Mouse (Mus musculus) liver, adult 2 months (tissue): ENCODE data around the gene Lrrc10b. TPM values are rescaled to one million over a fixed set of nuclear protein-coding genes. Genes with fewer than 3 reads are reported as not detected.

Experiments
- DNase-seq: peaks from one replicate; pipeline ENCODE4 v3.0.0-alpha.2; 2011; ENCODE audit warnings: low read depth, low spot score; ENCODE audit errors: extremely low read depth
- H3K27ac ChIP-seq: fragments of 200-500 bp; replicated peaks from 2 replicates; pipeline ENCODE4 v1.5.1; 2012; ENCODE audit warnings: low read depth, mild to moderate bottlenecking, control low read depth, inconsistent platforms, low read length; ENCODE audit not compliant: insufficient read depth
- H3K27me3 ChIP-seq: fragments of 200-500 bp; 2 replicates; pipeline ENCODE4 v1.6.1; 2012; ENCODE audit warnings: mild to moderate bottlenecking, moderate library complexity, low read length, inconsistent platforms; ENCODE audit not compliant: control insufficient read depth, insufficient read depth
- H3K36me3 ChIP-seq: fragments of 200-500 bp; 2 replicates; pipeline ENCODE4 v1.6.1; 2012; ENCODE audit warnings: low read length, inconsistent platforms; ENCODE audit not compliant: control insufficient read depth, insufficient read depth
- H3K4me1 ChIP-seq: fragments of 200-500 bp; 2 replicates; pipeline ENCODE4 v1.6.1; 2011; ENCODE audit warnings: low read length; ENCODE audit not compliant: control insufficient read depth, insufficient read depth
- H3K4me3 ChIP-seq: fragments of 200-500 bp; 2 replicates; pipeline ENCODE4 v1.5.1; 2011; ENCODE audit warnings: low read depth, mild to moderate bottlenecking, control low read depth, low read length, moderate library complexity; ENCODE audit not compliant: insufficient read depth
- H3K79me2 ChIP-seq: fragments of 200-500 bp; 2 replicates; pipeline ENCODE4 v1.6.1; 2012; ENCODE audit warnings: inconsistent platforms, mild to moderate bottlenecking, low read length, moderate library complexity; ENCODE audit not compliant: control insufficient read depth, insufficient read depth
- H3K9ac ChIP-seq: fragments of 200-500 bp; 2 replicates; pipeline ENCODE4 v1.6.1; 2012; ENCODE audit warnings: low read depth, mild to moderate bottlenecking, control low read depth, inconsistent platforms, low read length
- CTCF ChIP-seq: fragments of 200-500 bp; IDR thresholded peaks from 2 replicates; pipeline ENCODE4 v1.5.1; 2011; ENCODE audit warnings: low read depth, low read length, control low read depth
- POLR2A ChIP-seq: fragments of 200-500 bp; IDR thresholded peaks from 2 replicates; pipeline ENCODE4 v1.6.1; 2011; ENCODE audit warnings: low read length, control low read depth; ENCODE audit not compliant: insufficient read depth; ENCODE audit errors: extremely low read depth
- WGBS: fragments of 180-500 bp; shearing (Covaris S2); methylation state at CpG from one replicate; pipeline ENCODE4 v1.1.7; 2018; 5-methylcytosine and 5-hydroxymethylcytosine counted together
- polyA plus RNA-seq: library from polyadenylated mRNA; depleted of rRNA; stranded (reverse); fragments of >200 nt; gene quantifications from 2 replicates; pipeline ENCODE4 v1.2.3, GENCODE M21; 2012
- total RNA-seq: library from RNA; depleted of rRNA; stranded (reverse); fragments of >200 nt; gene quantifications from 2 replicates; pipeline ENCODE4 v1.2.3, GENCODE M21; 2014

Lrrc10b gene
- total and polyA plus RNA-seq, 2 experiments = not detected

GRCm38 (mm10) chr19:10469171-10469658, 11.9 kb upstream of the Lrrc10b start:
- H3K4me3 ChIP-seq = no peak overlapping the region
- H3K27me3 ChIP-seq = no peaks in the 10 kb centered on the region
- 63% methylated on average over 8 of the region's 8 CpGs for WGBS
- no peak overlapping the region for H3K27ac ChIP-seq
- DNase-seq = no peak
- H3K79me2 ChIP-seq = no peaks in the 10 kb centered on the region
- TF ChIP-seq POLR2A = no peak
- no peak for TF ChIP-seq CTCF
- no peak overlapping the region for H3K9ac ChIP-seq
- no peaks in the 10 kb centered on the region for H3K4me1 ChIP-seq
- no peaks in the 10 kb centered on the region for H3K36me3 ChIP-seq

GRCm38 (mm10) chr19:10464427-10464826, 7.2 kb upstream of the Lrrc10b start:
- peaks cover 4% of the 10 kb centered on the region; the same call in 1 of the 2 replicates for H3K27me3 ChIP-seq
- WGBS = 23% methylated on average over 4 of the region's 4 CpGs
- TF ChIP-seq POLR2A = no peak
- no peak for TF ChIP-seq CTCF

GRCm38 (mm10) chr19:10461584-10461983, 4.3 kb upstream of the Lrrc10b start:
- H3K79me2 ChIP-seq = no peaks in the 10 kb centered on the region
- H3K9ac ChIP-seq = no peak overlapping the region
- WGBS = 50% methylated on average over 7 of the region's 7 CpGs
- no peak for TF ChIP-seq POLR2A
- no peak for TF ChIP-seq CTCF
- peaks cover 18% of the 10 kb centered on the region for H3K27me3 ChIP-seq
- H3K36me3 ChIP-seq = no peaks in the 10 kb centered on the region
- no peak for DNase-seq
- H3K27ac ChIP-seq = no peak overlapping the region
- no peaks in the 10 kb centered on the region for H3K4me1 ChIP-seq
- H3K4me3 ChIP-seq = no peak overlapping the region

More at GRCm38 (mm10) chr19:10464427-10464826, 7.2 kb upstream of the Lrrc10b start:
- Histone ChIP-seq H3K4me1 (no peaks in the 10 kb centered on the region), H3K9ac (no peak overlapping the region), H3K79me2 (no peaks in the 10 kb centered on the region), H3K27ac (no peak overlapping the region), H3K4me3 (no peak overlapping the region), H3K36me3 (no peaks in the 10 kb centered on the region)
- peak; percentile 53 for DNase-seq

GRCm38 (mm10) chr19:10459907-10460306, 2.6 kb upstream of the Lrrc10b start:
- 79% methylated on average over 11 of the region's 11 CpGs for WGBS
- Histone ChIP-seq H3K4me1 (no peaks in the 10 kb centered on the region), H3K36me3 (no peaks in the 10 kb centered on the region), H3K4me3 (no peak overlapping the region), H3K9ac (no peak overlapping the region), H3K27ac (no peak overlapping the region), H3K27me3 (peaks cover 24% of the 10 kb centered on the region), H3K79me2 (no peaks in the 10 kb centered on the region)
- no peak for DNase-seq
- TF ChIP-seq CTCF = no peak
- TF ChIP-seq POLR2A = no peak

- Histone ChIP-seq H3K27ac (no peak overlapping the region), H3K9ac (no peak overlapping the region), H3K4me1 (no peaks in the 10 kb centered on the region), H3K27me3 (peaks cover 24% of the 10 kb centered on the region), H3K36me3 (no peaks in the 10 kb centered on the region), H3K4me3 (no peak overlapping the region), H3K79me2 (no peaks in the 10 kb centered on the region)
- peak; percentile 4 for DNase-seq
- WGBS = 23% methylated on average over 8 of the region's 8 CpGs
- TF ChIP-seq POLR2A = no peak
- no peak for TF ChIP-seq CTCF
These were observed 823 bp upstream of the Lrrc10b start for GRCm38 (mm10) chr19:10458096-10458495.

GRCm38 (mm10) chr19:10457484-10457800, 169 bp upstream of the Lrrc10b start:
- no peaks in the 10 kb centered on the region for H3K4me1 ChIP-seq
- no peaks in the 10 kb centered on the region for H3K36me3 ChIP-seq
- H3K4me3 ChIP-seq = peak overlapping the region; percentile 33; the same call in 1 of the 2 replicates
- peaks cover 24% of the 10 kb centered on the region for H3K27me3 ChIP-seq
- no peak for DNase-seq
- TF ChIP-seq CTCF (no peak), POLR2A (no peak)
- 4% methylated on average over 34 of the region's 34 CpGs for WGBS
- no peak overlapping the region for H3K27ac ChIP-seq
- no peaks in the 10 kb centered on the region for H3K79me2 ChIP-seq
- no peak overlapping the region for H3K9ac ChIP-seq
